Mouse (Mus musculus) G1E-ER4 (cell line): Measurements from ENCODE around the gene Rabep2. TPM values are rescaled to one million over a fixed set of nuclear protein-coding genes. Genes with fewer than 3 reads are reported as not detected.

Experiments used
- GATA1 ChIP-seq: IDR thresholded peaks from one replicate; pipeline ENCODE4 v1.8.0; 2012; ENCODE audit warnings: low read length, inconsistent platforms
- polyA plus RNA-seq: library from polyadenylated mRNA; stranded (reverse); fragments of >175 nt; gene quantifications from 2 replicates; pipeline ENCODE4 v1.2.3, GENCODE M21; 2012

Rabep2 gene
- polyA plus RNA-seq, 1 experiment, result 38.5 TPM

- TF ChIP-seq GATA1, result no peak
Measured at GRCm38 (mm10) chr7:126470077-126470476, 41.5 kb downstream of the Rabep2 start.

GRCm38 (mm10) chr7:126471361-126471760 is 42.8 kb downstream of the Rabep2 start:
- no peak for TF ChIP-seq GATA1

GRCm38 (mm10) chr7:126471853-126472252 is 43.3 kb downstream of the Rabep2 start:
- no peak for TF ChIP-seq GATA1

- no peak for TF ChIP-seq GATA1
Measured at GRCm38 (mm10) chr7:126472306-126472705, 43.7 kb downstream of the Rabep2 start.

- no peak for TF ChIP-seq GATA1
Measured at GRCm38 (mm10) chr7:126472713-126473112, 44.2 kb downstream of the Rabep2 start.

- TF ChIP-seq GATA1, result no peak
Measured at GRCm38 (mm10) chr7:126473470-126474086, 45.0 kb downstream of the Rabep2 start.

- TF ChIP-seq GATA1, result no peak
Measured at GRCm38 (mm10) chr7:126474486-126474955, 46.0 kb downstream of the Rabep2 start.

GRCm38 (mm10) chr7:126474993-126475581 is 46.5 kb downstream of the Rabep2 start, which contains the start of gene Sh2b1:
TSS of gene Sh2b1 (minus strand) at chr7:126475424.
- no peak for TF ChIP-seq GATA1

- no peak for TF ChIP-seq GATA1
Measured at GRCm38 (mm10) chr7:126481699-126482098, 53.1 kb downstream of the Rabep2 start.

- TF ChIP-seq GATA1, result no peak
Measured at GRCm38 (mm10) chr7:126482392-126482871, 53.9 kb downstream of the Rabep2 start.

- no peak for TF ChIP-seq GATA1
Measured at GRCm38 (mm10) chr7:126487052-126487483, 58.5 kb downstream of the Rabep2 start, which contains the start of gene Tufm. TSS of gene Tufm (plus strand) at chr7:126487361.

GRCm38 (mm10) chr7:126491005-126491404 is 62.4 kb downstream of the Rabep2 start:
- no peak for TF ChIP-seq GATA1

- TF ChIP-seq GATA1, result no peak
Measured at GRCm38 (mm10) chr7:126491973-126492372, 63.4 kb downstream of the Rabep2 start.

- no peak for TF ChIP-seq GATA1
Measured at GRCm38 (mm10) chr7:126494120-126494519, 65.6 kb downstream of the Rabep2 start.

- TF ChIP-seq GATA1, result no peak
Measured at GRCm38 (mm10) chr7:126496475-126496874, 67.9 kb downstream of the Rabep2 start.

- no peak for TF ChIP-seq GATA1
Measured at GRCm38 (mm10) chr7:126497966-126498365, 69.4 kb downstream of the Rabep2 start.

Other genes with a start within 250 kb of the Rabep2 start
- gene Xpo6, start 228.3 kb upstream of the Rabep2 start, polyA plus RNA-seq, result 109 and 197 TPM in 2 replicates
- 0.49 and 0.53 TPM in 2 replicates for gene Sbk1, start 156.1 kb upstream of the Rabep2 start, polyA plus RNA-seq
- 39.8 and 40.7 TPM in 2 replicates for gene Lat, start 59.2 kb upstream of the Rabep2 start, polyA plus RNA-seq
- gene Spns1, start 51.3 kb upstream of the Rabep2 start, polyA plus RNA-seq, result 73.9 and 89.7 TPM in 2 replicates
- 5.3 and 5.9 TPM in 2 replicates for gene Nfatc2ip, start 32.0 kb upstream of the Rabep2 start, polyA plus RNA-seq
- not detected in 2 replicates for gene Cd19, start 13.9 kb upstream of the Rabep2 start, polyA plus RNA-seq
- gene Atp2a1, start 34.3 kb downstream of the Rabep2 start, polyA plus RNA-seq, result not detected in 2 replicates
- 76.8 and 80.0 TPM in 2 replicates for gene Sh2b1, start 46.7 kb downstream of the Rabep2 start, polyA plus RNA-seq
- 56.0 and 136 TPM in 2 replicates for gene Tufm, start 58.6 kb downstream of the Rabep2 start, polyA plus RNA-seq
- 756 and 802 TPM in 2 replicates for gene Atxn2l, start 74.7 kb downstream of the Rabep2 start, polyA plus RNA-seq
- gene Eif3c, start 137.7 kb downstream of the Rabep2 start, polyA plus RNA-seq, result 110 and 118 TPM in 2 replicates
- gene Apobr, start 156.2 kb downstream of the Rabep2 start, polyA plus RNA-seq, result 0.21 and 0.26 TPM in 2 replicates
- gene Cln3, start 157.1 kb downstream of the Rabep2 start, polyA plus RNA-seq, result 5.7 and 6.6 TPM in 2 replicates
- not detected in 2 replicates for gene Il27, start 166.2 kb downstream of the Rabep2 start, polyA plus RNA-seq
- 5.6 and 7.9 TPM in 2 replicates for gene Nupr1, start 202.1 kb downstream of the Rabep2 start, polyA plus RNA-seq
- 68.8 and 176 TPM in 2 replicates for gene Sgf29, start 220.6 kb downstream of the Rabep2 start, polyA plus RNA-seq
- gene Sult1a1, start 247.7 kb downstream of the Rabep2 start, polyA plus RNA-seq, result not detected in 2 replicates